Mouse (Mus musculus): ENCODE data around the gene Mdm2.

Mdm2 gene

DNA sequence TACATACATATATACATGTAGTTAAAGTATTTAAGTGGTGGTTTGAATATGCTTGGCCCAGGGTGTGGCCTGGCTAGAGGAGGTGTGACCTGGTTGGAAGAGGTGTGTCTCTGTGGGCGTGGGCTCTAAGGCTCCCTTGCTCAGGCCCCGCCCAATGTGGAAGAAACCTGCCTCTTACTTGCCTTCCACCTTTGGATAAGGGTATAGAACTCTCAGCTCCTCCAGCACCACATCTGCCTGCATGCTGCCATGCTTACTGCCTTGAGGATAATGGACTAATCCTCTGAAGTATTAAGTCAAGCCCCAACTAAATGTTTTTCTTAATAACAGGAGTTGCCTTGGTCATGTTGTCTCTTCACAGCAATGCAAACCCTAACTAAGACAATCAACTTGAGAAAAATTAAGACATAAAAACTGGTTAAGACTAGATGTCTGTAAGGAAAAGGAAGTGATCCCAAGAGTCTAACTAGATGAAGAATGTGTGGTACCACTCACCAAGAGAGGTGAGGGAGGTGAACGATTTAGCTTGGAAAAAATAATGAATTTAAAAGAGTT is 12.9 kb downstream of the Mdm2 start:
- DNase-seq (ENCODE audit: low read depth, low spot score) = no peak

DNA sequence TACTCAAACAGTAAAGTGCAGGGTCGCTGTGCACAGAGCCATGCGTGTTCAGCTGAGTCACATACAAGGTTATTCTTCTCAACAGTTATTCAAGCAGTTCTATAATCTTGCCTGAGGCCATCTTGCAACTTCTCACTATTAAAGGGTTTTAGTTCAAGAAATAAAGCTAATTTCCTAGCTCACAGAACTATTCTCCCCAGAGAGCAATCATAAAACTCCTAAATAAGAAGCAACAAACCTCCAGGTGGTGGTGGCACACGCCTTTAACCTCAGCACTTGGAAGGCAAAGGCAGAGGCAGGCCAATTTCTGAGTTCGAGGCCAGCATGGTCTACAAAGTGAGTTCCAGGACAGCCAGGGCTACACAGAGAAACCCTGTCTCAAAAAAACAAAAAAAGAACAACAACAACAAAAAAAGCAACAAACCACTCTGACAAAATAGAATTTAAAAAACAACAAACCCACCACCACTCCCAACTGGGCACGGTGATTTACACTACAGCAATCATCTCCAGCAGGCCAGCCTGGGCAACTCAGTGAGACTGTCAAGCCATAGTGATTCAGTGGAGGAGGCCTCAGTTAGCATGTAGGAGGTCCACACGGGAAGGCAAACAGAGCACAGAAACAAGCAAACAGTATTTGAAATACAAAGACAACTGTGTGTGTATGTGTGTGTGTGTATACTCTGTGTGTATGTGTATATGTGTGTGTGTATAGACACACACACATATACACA is 13.6 kb downstream of the Mdm2 start:
- no peak for DNase-seq (ENCODE audit: low read depth, low spot score)

DNA sequence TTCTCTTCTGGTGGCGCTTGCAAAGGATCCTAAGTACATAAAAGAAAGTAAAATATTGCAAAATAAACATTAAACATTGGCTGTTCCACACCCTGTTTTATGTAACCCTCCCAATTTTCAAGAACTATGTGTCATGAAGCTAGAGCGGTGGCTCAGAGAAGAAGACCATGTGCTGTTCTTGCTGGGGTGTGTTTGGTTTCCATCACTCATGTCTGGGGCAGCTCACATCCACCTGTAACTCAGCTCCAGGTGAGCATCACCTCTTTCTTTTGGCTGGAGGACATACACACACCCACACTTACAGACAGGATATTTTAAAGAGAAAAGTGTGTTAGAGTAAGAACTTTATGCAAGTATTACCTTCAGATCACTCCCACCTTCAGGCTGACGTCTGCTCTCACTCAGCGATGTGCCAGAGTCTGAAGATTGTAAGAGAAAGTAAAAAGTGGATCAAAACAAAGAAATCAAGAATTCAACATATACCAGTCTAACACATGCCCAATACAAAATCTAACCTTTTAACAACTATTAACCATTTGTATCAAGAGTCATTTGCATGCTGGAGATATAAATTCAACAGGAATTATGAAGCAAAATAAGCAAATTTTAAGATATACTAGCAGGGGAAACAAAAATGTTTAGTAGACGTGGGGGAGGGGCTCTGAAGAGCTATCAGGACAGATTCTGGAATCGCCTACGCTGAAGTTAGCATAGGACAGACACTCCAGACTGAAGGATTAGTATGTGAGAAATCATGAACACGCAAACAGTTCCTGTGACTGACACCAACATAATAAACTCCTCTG is 14.3 kb downstream of the Mdm2 start:
- DNase-seq (ENCODE audit: low read depth, low spot score) = no peak

DNA sequence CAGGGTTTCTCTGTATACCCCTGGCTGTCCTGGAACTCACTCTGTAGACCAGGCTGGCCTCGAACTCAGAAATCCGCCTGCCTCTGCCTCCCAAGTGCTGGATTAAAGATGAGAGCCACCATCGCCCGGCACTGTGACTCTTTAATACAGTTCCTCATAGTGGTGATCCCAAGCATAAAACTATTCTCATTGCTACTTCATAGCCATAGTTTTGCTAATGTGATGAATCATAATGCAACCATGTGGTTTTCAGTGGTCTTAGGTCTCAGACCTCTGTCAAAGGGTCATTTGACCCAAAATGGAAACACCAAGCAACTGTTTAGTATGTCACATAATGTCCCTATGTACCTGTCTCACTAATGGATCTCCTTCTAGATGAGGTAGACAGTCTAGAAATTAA is 15.0 kb downstream of the Mdm2 start:
- DNase-seq (ENCODE audit: low read depth, low spot score) = no peak

DNA sequence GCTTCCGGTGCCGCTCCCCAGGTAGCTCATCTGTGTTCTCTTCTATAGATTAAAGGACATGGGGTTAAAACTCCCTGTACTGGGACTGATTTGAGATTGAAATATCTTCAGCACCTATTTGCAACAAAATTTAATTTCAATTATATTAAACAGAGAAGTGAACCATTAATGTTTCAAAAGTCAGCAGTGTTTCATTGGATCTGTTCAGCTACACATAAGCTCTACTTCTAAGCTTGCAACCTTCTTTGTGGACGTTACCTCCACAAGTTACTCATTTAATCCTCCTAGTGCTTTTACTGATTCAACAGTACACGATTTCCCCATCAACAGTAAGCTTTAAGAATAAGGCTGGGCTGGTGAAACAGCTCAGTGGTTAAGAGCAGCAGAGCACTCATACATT is 15.5 kb downstream of the Mdm2 start:
- DNase-seq (ENCODE audit: low read depth, low spot score) = no peak

DNA sequence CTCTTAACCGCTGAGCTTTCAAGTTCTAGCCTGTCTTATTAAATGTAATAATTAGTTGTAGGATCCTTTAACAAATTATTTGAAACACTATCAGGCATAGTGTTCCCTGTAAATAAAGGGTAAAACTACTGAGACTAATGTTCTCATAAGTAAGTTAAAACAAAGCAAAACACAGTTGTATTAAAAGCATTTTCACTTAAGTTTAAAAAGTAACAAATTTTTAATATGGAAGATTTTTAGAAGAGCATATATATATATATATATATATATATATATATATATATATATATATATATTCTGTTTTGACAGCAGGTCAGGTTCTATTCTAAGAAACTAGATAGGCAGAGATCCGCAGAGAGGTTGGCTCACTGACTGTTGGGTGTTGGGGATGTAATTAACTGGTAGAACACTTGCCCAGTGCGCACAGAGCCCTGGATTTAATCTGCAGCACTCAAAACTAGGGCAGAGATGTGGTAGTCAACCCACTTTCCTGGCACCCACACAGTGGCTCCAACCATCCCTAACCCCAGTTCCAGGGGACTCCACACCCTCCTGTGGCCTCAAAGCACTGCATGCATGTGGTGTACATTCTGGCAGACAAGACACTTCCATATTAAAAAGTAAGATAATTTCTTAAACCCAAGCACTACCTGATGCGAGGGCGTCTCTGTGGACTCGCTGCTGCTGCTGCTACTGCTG is 16.2 kb downstream of the Mdm2 start:
- DNase-seq (ENCODE audit: low read depth, low spot score) = no peak

DNA sequence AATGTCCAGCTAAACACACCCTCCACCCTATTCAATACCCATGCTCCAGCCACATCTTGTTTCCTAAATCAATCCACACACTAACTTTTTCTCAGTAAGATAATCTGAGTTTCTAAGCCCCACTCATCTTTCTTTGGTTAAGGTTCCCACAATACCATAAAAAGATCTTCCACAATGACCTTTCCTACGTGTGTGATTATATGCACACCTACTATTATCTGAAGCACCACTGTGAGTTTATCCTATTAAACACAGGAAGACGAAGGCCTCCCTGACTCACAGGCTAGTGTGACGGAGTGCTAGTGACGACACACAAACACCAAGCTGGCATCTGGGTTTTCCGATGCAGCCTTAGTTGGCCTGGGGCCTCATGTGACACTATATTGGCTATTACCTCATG is 17.6 kb downstream of the Mdm2 start:
- no peak for DNase-seq (ENCODE audit: low read depth, low spot score)

DNA sequence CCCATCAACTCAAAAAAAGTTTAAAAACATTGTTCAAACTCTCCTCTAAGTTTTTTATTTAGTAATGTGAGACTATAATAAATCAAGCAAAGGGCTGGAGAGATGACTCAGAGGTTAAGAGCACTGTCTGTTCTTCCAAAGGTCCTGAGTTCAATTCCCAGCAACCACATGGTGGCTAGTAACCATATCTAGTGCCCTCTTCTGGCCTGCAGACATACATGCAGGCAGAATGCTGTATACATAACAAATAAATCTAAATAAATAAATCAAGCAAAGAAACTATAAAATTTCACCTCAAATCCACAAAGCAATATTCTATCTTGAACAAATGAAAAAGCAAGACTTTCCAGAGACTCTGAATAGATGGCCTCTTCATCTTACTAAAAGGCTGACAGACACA is 18.4 kb downstream of the Mdm2 start:
- DNase-seq (ENCODE audit: low read depth, low spot score) = no peak

DNA sequence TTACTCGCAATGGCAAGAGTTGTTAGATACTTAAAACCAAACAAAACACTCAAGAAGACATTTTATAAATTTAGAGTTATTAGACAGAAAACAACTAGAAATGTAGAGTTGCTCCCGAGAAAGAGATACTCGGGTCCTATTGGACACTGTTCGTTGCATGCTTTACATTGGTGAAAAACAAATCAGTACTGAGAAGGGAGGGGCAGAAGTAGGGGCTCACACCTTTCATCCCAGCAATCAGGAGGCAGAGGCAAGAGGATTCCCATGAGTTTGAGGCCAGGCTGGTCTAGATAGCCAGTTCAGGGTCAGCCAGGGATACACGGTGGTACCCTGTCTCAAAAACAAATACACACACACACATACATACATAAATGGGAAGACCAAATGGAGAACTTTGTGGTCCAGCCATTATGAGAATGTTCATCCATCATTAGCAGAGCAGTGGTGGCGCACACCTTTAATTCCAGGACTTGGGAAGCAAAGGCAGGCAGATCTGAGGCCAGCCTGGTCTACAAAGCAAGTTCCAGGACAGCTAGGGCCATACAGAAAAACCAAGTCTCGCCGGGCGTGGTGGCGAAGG is 19.1 kb downstream of the Mdm2 start:
- DNase-seq (ENCODE audit: low read depth, low spot score) = no peak

DNA sequence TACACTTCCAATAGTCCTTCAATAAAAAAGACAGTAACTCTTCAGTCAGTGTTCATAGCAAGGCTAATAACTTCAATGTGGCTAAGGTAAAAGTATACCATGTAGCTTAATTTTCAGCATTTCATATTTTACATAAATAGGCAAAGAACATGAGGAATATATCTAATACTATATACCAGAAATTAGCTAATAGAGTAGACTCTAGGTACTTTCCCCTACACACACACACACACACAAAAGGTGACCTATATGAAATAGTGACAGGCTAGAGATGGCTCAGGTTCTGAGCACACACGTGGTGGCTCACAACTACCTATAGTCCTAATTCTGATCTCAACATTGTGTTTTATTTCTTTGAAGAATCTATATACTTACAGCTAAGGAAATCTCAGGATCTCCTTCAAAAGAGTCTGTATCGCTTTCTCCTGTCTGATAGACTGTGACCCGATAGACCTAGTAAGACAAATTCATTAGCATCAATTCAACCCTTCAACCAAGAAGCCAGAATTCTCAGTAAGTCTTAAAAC is 19.7 kb downstream of the Mdm2 start:
- no peak for DNase-seq (ENCODE audit: low read depth, low spot score)

DNA sequence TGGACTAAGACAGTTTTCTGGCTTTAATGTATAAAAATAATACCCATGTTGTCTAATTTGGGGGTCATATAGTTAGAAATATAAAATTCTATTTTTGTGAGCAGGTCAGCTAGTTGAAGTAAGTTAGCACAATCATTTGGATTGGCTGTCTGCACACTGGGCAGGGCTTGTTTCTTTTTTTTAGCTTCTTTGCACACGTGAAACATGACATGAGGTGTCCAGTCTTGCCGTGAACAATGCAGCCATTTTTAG is 20.5 kb downstream of the Mdm2 start:
- no peak for DNase-seq (ENCODE audit: low read depth, low spot score)

DNA sequence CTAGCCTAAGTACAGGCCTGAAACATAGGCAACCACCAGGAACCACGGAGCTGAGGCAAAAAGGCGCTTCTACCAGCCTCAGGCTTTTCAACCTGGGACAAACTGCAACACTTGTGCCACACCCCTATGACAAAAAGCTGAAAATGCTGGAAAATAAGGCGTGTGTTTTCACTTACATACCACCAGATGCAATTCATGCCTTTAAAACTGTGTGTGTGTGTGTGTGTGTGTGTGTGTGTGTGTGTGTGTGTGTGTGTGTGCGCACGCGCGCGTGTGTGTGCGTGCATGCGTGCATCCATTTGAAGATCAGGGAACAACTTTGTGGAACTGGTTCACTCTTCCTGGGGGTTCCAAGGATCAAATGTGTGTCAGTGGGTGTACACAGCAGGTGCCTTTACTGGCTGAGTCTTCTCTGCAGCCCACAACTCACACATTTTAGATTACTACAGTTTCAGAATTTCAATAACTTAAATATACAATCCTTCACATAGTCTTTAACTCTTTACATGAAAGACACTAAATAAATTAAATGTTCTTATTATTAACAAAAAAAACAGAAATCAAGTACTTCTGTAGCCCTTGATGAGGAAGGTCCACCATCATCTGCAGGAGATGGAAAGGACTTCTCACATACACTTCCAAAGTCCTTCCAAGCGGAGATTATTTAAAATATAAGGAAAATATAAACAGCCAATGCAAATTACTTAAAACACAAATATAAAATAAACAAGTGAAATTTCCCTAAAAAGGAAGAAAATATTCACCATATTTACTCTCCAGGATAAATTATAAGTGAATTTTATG is 21.1 kb downstream of the Mdm2 start:
- DNase-seq (ENCODE audit: low read depth, low spot score) = no peak

DNA sequence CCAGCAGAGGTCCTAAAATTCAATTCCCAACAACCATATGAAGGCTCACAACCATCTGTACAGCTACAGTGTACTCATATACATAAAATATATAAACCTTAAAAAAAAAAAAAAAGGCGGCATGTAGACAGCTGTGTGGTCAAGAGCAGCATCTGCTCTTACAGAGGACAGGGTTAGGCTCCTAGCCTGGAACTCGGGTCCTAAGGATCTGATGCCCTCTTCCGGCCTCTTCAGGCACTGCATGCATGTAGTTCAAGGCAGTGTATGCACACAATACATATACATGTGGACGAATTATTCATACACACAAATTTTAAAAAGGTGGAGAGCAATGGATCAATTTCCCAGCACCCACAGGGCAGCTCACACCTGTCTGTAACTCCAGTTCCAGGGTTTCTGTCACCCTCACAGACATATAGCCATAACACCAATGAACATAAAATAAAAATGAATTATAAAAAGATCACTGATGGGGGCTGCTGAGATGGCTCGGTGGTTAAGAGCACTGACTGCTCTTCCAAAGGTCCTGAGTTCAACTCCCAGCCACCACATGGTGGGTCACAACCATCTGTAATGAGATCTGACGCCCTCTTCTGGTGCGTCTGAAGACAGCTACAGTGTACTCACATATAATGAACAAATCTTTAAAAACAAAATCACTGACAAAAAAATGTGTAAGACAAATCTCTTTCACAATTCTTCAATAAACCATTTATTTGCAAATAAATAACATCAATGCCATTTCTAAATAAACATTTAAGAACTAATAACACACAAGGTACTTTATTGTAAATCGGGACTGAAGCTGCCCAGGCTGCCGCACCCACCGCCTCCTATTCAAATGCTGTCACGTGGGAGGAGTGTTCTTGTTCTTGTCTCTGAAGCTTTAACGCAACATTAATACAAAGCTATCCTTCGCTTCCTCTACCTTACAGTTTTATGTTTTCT is 22.1 kb downstream of the Mdm2 start:
- DNase-seq (ENCODE audit: low read depth, low spot score) = peak; percentile 41

DNA sequence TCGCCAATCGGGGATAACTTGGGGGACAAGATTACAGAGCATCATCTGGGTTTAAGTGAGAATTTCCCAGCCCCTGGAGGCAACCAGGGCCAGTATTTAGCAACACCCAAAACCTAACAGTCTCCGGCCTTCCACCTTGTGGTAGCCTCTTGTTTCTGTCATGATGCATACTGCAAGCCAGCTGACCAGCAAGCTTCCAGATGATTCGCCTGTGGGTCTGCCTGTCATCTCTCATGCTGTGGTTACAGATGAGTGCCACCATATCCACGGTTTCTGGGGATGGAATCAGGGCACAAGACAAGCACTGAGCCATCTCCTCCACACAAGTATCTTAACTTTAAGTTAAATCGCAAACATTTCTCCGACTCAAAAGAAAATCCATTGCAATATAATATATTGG is 23.0 kb downstream of the Mdm2 start:
- no peak for DNase-seq (ENCODE audit: low read depth, low spot score)

DNA sequence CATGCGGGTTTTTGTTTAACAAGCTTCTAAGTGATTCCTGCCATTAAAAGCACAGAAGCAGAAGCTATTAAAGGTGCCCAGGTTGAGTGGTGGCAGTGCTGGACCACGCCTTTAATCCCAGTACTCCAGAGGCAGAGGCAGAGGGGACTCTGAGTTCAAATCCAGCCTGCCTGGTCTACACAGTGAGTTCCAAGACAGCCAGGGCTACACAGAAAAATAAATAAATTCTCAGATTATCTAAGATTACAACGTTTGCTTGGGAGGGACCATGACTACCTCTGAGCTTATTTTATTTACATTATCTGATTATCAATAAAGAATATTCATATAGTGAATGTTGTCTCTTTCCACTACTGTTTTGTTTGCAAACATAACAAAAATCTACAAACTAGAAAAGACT is 23.5 kb downstream of the Mdm2 start:
- DNase-seq (ENCODE audit: low read depth, low spot score) = no peak

DNA sequence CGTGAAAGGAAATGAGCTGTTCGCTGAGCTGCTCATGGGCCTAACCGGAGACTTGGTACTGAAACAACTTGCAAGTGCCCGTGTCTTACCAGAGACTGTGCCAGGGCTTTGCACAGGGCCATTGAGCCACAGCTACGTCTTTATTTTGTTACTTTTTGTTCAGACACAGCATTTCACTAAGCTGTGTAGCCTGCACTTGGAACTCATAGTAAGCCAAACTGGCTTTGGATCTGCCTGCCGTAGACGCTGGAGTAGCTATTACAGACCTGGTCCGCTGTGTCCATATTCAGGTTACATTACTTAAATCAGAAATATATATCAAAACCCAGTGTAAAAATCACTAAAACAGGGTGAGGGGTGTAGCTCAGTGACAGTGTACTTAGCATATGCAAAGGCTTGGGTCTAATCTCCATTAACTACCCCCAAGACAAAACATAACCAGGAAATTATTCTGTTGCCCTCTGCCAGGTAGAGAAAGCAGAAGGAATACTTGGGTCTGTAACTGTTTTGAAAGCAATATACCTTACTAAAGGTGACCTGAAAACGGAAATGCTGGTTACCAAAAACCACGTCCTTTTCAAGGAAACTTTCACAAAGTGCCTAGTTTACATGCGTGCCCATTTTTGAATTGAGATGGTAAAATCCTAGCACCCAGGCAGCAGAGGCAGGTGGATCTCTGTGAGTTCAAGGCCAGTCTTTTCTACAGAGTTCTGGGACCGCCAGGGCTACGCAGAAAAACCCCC is 24.5 kb downstream of the Mdm2 start:
- no peak for DNase-seq (ENCODE audit: low read depth, low spot score)

DNA sequence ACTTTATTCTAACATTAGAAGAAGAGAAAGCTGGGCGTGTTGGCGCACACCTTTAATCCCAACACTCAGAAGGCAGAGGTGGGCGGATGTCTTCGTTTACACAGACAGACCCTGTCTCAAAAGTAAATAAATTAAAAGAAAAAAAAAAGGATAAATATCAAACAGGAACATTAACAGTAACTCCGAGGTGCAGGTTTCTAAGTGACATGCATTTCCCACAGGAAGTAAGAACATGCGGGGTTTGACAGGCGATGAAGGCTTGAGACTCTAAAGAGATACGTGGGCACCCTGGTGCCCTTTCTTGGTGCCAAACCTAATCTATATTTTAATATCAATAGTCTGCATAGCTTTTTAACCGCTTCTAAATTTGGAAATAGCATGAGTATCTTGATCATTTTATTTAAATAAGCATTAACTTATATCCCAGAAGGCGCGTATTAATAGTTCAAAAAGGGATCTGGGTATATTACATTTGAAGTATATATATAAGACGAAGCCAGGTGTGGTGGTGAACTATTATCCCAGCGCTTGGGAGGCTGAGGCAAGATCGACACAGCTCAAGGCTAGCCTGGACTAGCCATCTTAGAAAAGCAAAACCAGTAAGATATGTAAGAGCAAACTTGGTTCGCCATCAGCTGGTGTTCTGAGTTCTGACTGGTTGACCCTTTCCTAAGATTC is 25.2 kb downstream of the Mdm2 start:
- no peak for DNase-seq (ENCODE audit: low read depth, low spot score)

DNA sequence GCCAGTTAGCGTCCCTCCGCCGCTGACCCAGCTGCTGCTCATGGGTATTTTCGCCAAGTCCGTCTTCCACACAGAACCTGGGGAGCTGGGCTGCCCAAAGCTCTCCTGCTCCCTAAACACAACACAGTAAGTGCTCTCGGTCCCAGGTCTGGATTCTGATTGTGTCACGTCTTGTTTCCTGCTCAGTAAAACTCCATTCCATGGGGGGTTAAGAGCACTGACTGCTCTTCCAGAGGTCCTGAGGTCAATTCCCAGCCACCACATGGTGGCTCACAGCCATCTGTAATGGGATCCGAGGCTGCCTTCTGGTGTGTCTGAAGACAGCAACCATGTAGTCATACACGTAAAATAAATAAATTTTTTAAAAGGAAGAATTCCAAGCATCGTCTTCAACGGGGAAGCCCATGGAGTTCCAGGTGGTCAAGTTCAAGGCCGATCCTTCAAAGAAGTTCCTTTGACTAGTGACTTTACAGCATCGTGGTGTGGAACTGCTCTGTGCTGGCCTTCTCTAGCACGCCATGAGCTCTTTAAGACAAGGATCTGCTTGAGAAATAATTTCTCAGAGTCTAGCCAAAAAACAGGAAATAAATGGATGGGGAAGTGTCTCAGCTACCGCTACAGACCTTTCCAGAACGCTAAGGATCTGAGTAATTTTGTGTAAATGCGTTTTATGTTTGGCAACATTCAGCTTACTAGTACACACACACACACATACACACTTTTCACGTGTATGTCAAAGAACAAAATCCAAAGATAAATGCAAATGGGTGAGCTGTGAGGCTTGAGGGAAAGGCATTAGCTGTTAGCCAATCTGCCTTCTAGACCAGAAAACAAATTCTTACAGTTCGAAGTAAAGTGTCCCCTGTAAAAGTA is 26.0 kb downstream of the Mdm2 start:
- DNase-seq (ENCODE audit: low read depth, low spot score) = no peak
